Mouse (Mus musculus): ENCODE measurements at regions not wholly inside any gene's neighbourhood (a gene's known extent, or its start where the extent isn't known, plus 50 kb on each side); places are given as distances from the start of the nearest gene placed in this dataset.

DNA sequence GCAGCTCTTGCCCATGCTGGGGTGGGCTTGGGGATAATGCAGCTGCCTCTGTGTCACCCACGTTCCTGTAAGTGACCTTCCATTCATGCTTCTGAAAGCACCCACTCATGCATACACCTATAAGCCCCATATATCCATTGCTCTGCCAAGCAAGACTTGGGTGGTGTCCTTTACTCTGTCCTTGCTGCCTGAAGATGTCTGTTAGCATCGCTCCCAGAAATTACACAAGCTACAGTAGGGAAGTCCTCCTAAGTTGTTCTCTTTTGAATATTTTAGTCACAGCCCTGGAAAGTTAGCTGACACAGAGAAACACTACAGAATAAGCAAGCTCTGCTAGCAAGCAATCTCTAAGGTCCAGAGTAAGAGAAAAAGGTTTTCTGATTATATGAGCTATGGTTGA lies 129.2 kb upstream of the Lgalsl start:
- TF ChIP-seq CTCF (IDR thresholded peaks at IDR 0.05; ENCODE audit: borderline replicate concordance, extremely low read depth, insufficient read depth, insufficient read length) (no peak), POLR2A (IDR thresholded peaks at IDR 0.05; ENCODE audit: borderline replicate concordance, extremely low read depth, insufficient read depth, insufficient read length, poor library complexity, severe bottlenecking) (no peak)
- no peak for DNase-seq (ENCODE audit: low read depth)

DNA sequence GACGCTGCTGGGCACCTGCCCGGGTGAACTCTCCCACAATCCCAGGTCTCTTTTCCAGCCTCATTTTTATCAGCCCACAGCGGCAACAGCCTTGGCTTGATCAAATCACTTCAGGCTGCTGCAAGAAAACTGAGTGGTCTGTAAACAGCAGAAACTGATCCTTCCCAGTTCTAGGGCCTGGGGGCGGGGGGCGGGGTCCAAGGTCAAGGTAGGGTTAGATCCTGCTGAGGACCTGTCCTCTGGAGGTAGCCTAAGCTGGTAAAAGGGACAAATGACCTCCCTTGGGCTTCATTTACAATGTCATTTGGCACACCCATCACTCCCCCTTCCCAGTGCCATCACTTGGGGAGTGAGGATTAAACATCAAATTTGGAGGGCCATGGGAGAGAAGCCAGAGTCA lies 129.9 kb upstream of the Lgalsl start:
- no peak for DNase-seq (ENCODE audit: low read depth)
- TF ChIP-seq CTCF (IDR thresholded peaks at IDR 0.05; ENCODE audit: borderline replicate concordance, extremely low read depth, insufficient read depth, insufficient read length) (no peak), POLR2A (IDR thresholded peaks at IDR 0.05; ENCODE audit: borderline replicate concordance, extremely low read depth, insufficient read depth, insufficient read length, poor library complexity, severe bottlenecking) (no peak)

DNA sequence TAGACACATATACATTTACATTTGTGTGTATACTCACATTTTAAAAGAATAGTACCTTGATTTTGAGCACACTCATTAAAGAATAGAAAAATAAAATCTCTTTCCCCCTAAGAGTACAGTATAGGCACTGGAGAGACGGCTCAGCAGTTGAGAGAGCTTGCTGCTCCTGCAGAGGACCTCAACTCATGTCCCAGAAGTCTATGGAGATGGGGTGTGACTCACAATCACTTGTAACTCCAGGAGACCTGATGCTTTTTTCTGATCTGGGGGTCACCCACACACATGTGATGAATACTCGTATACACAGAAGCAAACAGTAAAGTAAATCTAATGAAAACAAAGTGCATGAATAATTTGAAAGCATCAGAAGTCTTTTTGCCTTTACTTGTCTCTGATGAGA lies 129.5 kb upstream of the Peli1 start:
- TF ChIP-seq CTCF (IDR thresholded peaks at IDR 0.05; ENCODE audit: borderline replicate concordance, extremely low read depth, insufficient read depth, insufficient read length), result no peak
- TF ChIP-seq POLR2A (IDR thresholded peaks at IDR 0.05; ENCODE audit: borderline replicate concordance, extremely low read depth, insufficient read depth, insufficient read length, poor library complexity, severe bottlenecking), result no peak
- DNase-seq (ENCODE audit: low read depth), result no peak

DNA sequence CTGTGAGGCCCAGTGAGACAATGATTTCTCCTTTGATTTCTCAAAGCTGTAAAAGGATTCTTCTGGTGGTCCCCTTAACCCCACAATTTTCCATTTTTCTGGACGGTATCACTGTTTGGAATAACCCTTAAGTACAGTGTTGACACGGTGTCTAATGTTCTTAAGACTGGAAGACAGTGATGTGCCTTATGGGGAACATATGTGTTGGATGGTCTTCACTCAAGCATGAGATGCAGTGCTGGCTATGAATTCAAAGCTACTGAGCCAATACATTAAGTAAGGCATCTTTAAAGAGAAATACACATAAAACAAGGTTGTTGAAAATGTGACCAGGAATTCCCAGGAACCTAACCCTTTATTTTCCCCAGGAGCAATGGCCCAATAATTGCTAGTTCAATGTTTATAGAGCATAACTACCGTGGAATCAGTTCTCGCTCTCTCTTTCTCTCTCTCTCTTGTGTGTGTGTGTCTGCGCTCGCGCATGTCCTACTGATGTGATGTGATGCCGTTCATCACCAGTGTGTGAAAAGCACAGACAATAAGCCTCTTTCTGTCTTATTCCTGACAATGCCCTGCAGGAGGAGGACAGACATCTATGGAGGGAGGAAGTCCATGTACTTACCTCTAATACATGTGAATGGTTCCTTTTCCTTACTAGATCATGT lies 125.4 kb upstream of the Peli1 start:
- TF ChIP-seq CTCF (IDR thresholded peaks at IDR 0.05; ENCODE audit: borderline replicate concordance, extremely low read depth, insufficient read depth, insufficient read length), result no peak
- TF ChIP-seq POLR2A (IDR thresholded peaks at IDR 0.05; ENCODE audit: borderline replicate concordance, extremely low read depth, insufficient read depth, insufficient read length, poor library complexity, severe bottlenecking), result no peak
- DNase-seq (ENCODE audit: low read depth), result no peak

DNA sequence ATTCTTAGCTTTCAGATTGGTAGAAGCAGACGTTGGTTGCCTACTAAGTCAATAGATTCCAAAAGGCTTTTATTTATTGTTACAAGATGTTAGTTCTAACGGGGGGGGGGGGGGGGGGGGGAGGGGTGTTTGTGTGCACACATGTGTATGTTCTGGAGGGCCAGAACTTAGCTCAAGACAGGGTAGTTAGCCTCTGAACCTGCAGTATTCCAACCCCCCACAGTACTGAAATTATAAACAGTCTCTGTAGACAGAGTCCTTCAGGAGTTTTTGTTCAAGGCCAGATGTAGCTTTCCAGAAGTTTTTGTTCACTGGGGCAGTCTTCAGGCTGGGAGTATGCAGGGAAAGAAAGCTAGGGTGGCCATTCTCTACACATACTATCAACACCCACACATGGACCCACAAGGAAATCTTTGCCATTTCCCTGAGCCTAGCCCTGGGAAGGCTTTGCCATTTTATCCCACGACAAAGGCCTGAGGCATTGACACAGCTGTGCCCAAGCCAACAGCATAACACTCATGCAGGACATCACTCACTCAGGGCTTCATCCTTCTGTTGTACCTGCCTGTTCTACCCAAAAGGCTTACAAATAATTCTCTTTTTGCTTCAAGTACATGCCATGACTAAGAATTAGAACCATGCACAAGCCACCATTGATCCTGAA lies 123.6 kb upstream of the Peli1 start:
- DNase-seq (ENCODE audit: low read depth), result peak; percentile 50
- TF ChIP-seq POLR2A (IDR thresholded peaks at IDR 0.05; ENCODE audit: borderline replicate concordance, extremely low read depth, insufficient read depth, insufficient read length, poor library complexity, severe bottlenecking), result no peak
- no peak for TF ChIP-seq CTCF (IDR thresholded peaks at IDR 0.05; ENCODE audit: borderline replicate concordance, extremely low read depth, insufficient read depth, insufficient read length)

DNA sequence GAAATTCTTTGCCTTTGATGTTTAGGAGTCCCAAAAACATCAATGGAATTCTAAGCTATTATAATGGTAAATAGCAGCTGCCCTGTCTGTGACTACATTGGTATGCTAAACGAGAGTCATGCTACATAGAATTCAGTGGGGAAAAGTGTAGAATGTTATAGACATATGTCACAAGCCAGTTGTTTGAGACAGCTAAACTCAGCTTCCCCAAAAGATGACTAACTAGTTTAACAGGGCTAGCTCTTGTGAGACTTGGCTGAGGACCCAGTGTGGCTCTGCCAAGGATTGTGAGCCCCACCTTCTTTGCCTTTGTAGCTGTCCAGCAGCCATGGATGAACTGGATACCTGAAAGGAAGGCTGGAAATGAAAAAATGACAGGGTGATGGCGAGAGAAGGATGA lies 122.8 kb upstream of the Peli1 start:
- TF ChIP-seq CTCF (IDR thresholded peaks at IDR 0.05; ENCODE audit: borderline replicate concordance, extremely low read depth, insufficient read depth, insufficient read length) (no peak), POLR2A (IDR thresholded peaks at IDR 0.05; ENCODE audit: borderline replicate concordance, extremely low read depth, insufficient read depth, insufficient read length, poor library complexity, severe bottlenecking) (no peak)
- DNase-seq (ENCODE audit: low read depth), result peak; percentile 62

DNA sequence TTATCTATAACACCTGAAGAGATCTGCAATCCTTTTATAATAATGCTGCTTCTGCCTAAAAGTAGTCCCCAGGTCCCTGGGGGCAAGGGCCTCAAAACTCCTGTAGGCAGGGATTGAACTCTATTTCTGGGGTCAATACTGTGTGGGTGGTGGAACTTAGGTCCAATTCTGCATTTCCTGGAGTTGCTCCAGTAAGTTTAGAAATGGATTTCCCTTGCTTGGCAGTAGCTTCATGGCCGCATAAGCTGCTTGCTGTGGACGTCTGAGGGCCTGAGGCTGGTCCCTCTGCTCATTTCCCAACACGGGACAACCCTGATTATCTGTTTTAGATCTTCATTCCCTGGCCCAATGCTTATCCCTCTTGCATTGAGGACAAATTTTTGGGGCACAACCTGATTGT lies 118.0 kb upstream of the Peli1 start:
- TF ChIP-seq CTCF (IDR thresholded peaks at IDR 0.05; ENCODE audit: borderline replicate concordance, extremely low read depth, insufficient read depth, insufficient read length) (no peak), POLR2A (IDR thresholded peaks at IDR 0.05; ENCODE audit: borderline replicate concordance, extremely low read depth, insufficient read depth, insufficient read length, poor library complexity, severe bottlenecking) (no peak)
- no peak for DNase-seq (ENCODE audit: low read depth)

DNA sequence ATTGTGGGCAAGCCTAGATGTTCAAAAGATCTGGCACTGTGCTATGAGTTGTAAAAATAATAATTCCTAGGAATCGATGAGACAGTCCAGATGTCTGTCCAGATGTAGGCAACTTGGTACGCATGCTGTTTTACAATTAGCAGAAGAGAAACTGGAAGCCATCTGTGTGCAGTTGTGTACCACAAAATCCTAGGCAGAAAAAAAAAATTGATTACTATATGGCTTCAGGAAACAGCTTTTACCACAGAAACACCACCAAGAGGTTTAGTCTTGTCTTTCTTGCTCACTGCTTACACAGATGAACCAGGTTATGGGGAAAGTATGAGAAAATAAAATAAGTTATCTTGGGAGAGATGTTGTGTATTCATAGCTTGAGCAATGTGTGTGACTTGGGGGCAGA lies 109.5 kb upstream of the Peli1 start:
- no peak for TF ChIP-seq POLR2A (IDR thresholded peaks at IDR 0.05; ENCODE audit: borderline replicate concordance, extremely low read depth, insufficient read depth, insufficient read length, poor library complexity, severe bottlenecking)
- TF ChIP-seq CTCF (IDR thresholded peaks at IDR 0.05; ENCODE audit: borderline replicate concordance, extremely low read depth, insufficient read depth, insufficient read length), result no peak
- no peak for DNase-seq (ENCODE audit: low read depth)

DNA sequence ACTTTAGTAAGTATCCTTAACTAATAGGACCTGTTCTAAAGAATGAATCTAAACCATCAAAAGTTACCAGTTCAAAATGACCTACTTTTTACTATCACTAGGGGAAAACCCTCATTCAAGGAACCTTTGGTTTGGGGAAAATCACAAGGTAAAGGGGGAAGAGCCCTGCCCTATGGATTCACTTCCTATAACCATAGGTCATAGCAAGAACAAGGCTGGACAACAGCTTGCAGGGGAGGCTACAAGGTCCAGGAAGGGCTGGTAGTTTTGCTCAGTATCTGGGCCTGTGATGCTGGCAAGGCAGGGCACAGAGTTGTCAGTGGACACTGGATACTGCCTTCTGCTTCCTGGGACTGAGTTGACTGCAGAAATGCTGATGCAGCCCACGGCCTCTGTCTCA lies 109.1 kb upstream of the Peli1 start:
- no peak for DNase-seq (ENCODE audit: low read depth)
- TF ChIP-seq POLR2A (IDR thresholded peaks at IDR 0.05; ENCODE audit: borderline replicate concordance, extremely low read depth, insufficient read depth, insufficient read length, poor library complexity, severe bottlenecking) (no peak), CTCF (IDR thresholded peaks at IDR 0.05; ENCODE audit: borderline replicate concordance, extremely low read depth, insufficient read depth, insufficient read length) (no peak)

DNA sequence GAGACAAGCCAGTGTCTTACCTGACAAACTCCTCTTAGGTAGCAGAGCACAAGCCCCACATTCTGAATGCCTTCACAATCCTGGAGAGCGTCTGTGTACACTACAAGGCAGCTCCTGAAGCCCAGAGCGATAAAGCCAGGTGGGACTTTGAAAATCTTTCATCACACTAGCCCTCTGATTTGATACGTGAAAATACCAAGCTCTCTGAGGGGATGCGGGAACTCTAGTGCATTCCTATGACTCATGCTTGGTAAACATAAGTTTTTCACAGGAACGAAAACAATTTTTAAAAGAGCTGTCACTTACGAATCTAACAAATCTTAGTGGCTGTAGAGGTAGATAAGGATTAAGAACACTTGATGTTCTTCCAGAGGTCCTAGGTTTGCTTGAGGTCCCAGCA lies 108.6 kb upstream of the Peli1 start:
- DNase-seq (ENCODE audit: low read depth), result no peak
- no peak for TF ChIP-seq CTCF (IDR thresholded peaks at IDR 0.05; ENCODE audit: borderline replicate concordance, extremely low read depth, insufficient read depth, insufficient read length)
- TF ChIP-seq POLR2A (IDR thresholded peaks at IDR 0.05; ENCODE audit: borderline replicate concordance, extremely low read depth, insufficient read depth, insufficient read length, poor library complexity, severe bottlenecking), result no peak

DNA sequence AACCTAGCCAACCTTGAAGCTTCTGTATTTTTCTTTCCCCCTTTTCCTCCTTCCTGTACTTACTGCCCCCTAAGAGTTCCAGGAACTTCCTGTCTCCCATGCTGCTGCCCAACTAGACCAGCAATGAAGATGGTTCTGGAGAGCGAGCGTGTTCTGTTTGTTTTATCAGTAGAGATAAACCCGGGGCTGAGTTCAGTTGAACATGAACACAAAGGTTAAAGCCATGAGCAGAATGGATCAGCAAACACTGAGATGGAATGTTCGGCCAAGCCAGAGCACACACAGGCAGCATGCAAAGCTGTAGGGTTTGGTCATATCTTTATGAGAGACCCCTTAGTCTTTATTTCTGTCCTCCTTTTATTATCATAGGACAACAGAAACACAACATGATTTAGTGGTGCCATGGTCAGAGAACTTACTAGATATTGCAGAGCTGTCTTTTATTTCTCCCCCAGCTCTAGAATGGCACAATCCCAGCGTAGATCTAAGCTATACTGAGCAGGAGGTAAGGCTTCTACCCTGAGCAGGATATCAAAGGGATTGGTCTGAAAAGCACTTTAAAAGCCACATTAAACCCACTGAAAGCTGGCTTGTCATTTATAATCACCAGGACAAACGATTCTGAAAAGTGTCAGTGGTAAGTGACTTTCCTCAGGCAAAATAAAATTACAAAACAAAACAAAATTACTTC lies 105.9 kb upstream of the Peli1 start:
- TF ChIP-seq CTCF (IDR thresholded peaks at IDR 0.05; ENCODE audit: borderline replicate concordance, extremely low read depth, insufficient read depth, insufficient read length) (no peak), POLR2A (IDR thresholded peaks at IDR 0.05; ENCODE audit: borderline replicate concordance, extremely low read depth, insufficient read depth, insufficient read length, poor library complexity, severe bottlenecking) (no peak)
- no peak for DNase-seq (ENCODE audit: low read depth)
